ENCODE assay signal across 9 mouse cellular contexts in the genomic region with DNA sequence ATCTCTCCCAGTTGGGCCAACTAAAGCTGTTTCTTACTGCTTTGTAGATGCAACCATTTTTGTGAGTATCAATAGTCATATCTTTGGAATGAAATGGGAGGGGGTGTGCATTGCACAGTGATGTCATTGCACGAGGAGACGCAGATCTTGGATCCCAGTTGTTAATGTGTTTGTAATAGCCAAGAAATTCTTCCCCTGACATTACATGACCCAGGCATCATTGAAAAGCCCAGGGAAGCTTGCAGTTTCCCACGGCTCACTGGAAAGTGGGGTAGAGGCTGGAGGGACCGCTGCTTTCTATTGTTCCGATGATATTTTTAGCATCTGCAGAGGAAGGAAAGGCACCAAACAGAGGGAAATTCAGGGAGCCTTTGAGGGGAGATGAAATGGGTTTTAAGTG. TPM values are rescaled to one million over a fixed set of nuclear protein-coding genes. Genes with fewer than 3 reads are reported as not detected.
DNase-seq lines count a peak whose midpoint lies in the region; ATAC-seq lines count a peak whose summit lies in the region.
"Had no signal": no experiment of that assay in that cellular context is flagged by ENCODE, and none has a peak within 500 bp of the region (broad histone marks: within the 10 kb centered on the region; RNA-seq: fewer than 3 reads in every experiment).

No protein-coding gene starts in this region.

- WGBS in kidney, embryonic 16.5 days, result 61% methylated on average over 5 of the region's 5 CpGs
- 17% methylated on average over 5 of the region's 5 CpGs for WGBS in liver, embryonic 16.5 days (ENCODE audit: insufficient replicate concordance)

- no peaks in the 10 kb centered on the region for H3K36me3 ChIP-seq in kidney, embryonic 16.5 days (ENCODE audit: insufficient read depth, low read length)
- no peaks in the 10 kb centered on the region for H3K36me3 ChIP-seq in liver, embryonic 16.5 days (ENCODE audit: control insufficient read depth, insufficient read depth)
- H3K36me3 ChIP-seq: limb, embryonic 12.5 days had no signal

- ATAC-seq in kidney, embryonic 16.5 days (ENCODE audit: low FRiP score, low TSS enrichment), result no peak
- ATAC-seq in liver, embryonic 16.5 days (ENCODE audit: low read depth), result no peak
- ATAC-seq in inflammation-experienced regulatory T-cells, adult 6 months, result no peak

- no peaks in the 10 kb centered on the region for H3K9me3 ChIP-seq in kidney, embryonic 16.5 days (ENCODE audit: low read length)
- H3K9me3 ChIP-seq in liver, embryonic 16.5 days (replicated peaks; ENCODE audit: control insufficient read depth, low read length), result no peaks in the 10 kb centered on the region
- H3K9me3 ChIP-seq: limb, embryonic 12.5 days had no signal

- H3K27ac ChIP-seq in kidney, embryonic 16.5 days (ENCODE audit: low read length), result no peak overlapping the region
- no peak overlapping the region for H3K27ac ChIP-seq in liver, embryonic 16.5 days (ENCODE audit: low read length)
- H3K27ac ChIP-seq: limb, embryonic 12.5 days had no signal

- no peak overlapping the region; the same call in 1 of the 2 replicates for H3K9ac ChIP-seq in kidney, embryonic 16.5 days (replicated peaks; ENCODE audit: low read length)
- H3K9ac ChIP-seq in liver, embryonic 16.5 days (ENCODE audit: low read depth, low read length), result no peak overlapping the region
- H3K9ac ChIP-seq: limb, embryonic 12.5 days had no signal

- peaks cover 16% of the 10 kb centered on the region; the same call in 1 of the 2 replicates for H3K4me1 ChIP-seq in kidney, embryonic 16.5 days (ENCODE audit: insufficient read depth, low read length)
- peaks cover 4% of the 10 kb centered on the region for H3K4me1 ChIP-seq in liver, embryonic 16.5 days (ENCODE audit: control insufficient read depth, low read depth, low read length)

- H3K4me3 ChIP-seq in kidney, embryonic 16.5 days (ENCODE audit: low read length), result no peak overlapping the region
- no peak overlapping the region for H3K4me3 ChIP-seq in liver, embryonic 16.5 days (ENCODE audit: low read depth, low read length)
- H3K4me3 ChIP-seq: limb, embryonic 12.5 days had no signal

- no peak for DNase-seq in kidney, postnatal 36 days
- peak; percentile 52 for DNase-seq in brain, embryonic 18.5 days (ENCODE audit: low read depth, low spot score)
- peak; percentile 51 to 68 for DNase-seq in heart, adult 9 months (ENCODE audit: low spot score in 2 of 2)
- no peak for DNase-seq in cerebellum, postnatal 4 days (ENCODE audit: low spot score in 2 of 2)
- no peak for DNase-seq in lung, postnatal 25 days (ENCODE audit: low spot score)

- H3K4me2 ChIP-seq in kidney, embryonic 16.5 days (replicated peaks; ENCODE audit: low read depth, low read length), result peak overlapping the region; percentile 34
- H3K4me2 ChIP-seq in liver, embryonic 16.5 days (ENCODE audit: low read depth, low read length), result peak overlapping the region; percentile 9; the same call in 1 of the 2 replicates
- H3K4me2 ChIP-seq: limb, embryonic 12.5 days had no signal

- H3K27me3 ChIP-seq in kidney, embryonic 16.5 days (ENCODE audit: insufficient read depth, low read length), result no peaks in the 10 kb centered on the region
- no peaks in the 10 kb centered on the region for H3K27me3 ChIP-seq in liver, embryonic 16.5 days (ENCODE audit: control insufficient read depth, insufficient read depth, low read depth, low read length)
- H3K27me3 ChIP-seq: limb, embryonic 12.5 days had no signal

RNA-seq across cellular contexts. Expression of gene Ctla4, which starts 25.8 kb away (rescaled TPM):
- not detected in 2 replicates for polyA plus RNA-seq in kidney, embryonic 16.5 days (2015; fragmentation: Nextera tagmentation; extraction: Ambion mirVana)
- polyA plus RNA-seq in liver, embryonic 16.5 days (2015; fragmentation: Nextera tagmentation; extraction: Ambion mirVana), result not detected in 2 replicates
- polyA plus RNA-seq in inflammation-experienced regulatory T-cells, adult 6 months (2017; shearing (Covaris generic)), result 100 to 1,000 TPM; 121 to 243 (median 214) TPM

Comparison
In these comparisons a context has a peak if more than half of its experiments do, and no peak if none do; other contexts are left out.
1. DNase-seq: peak in brain, embryonic 18.5 days (single experiment) and heart, adult 9 months (2 of 2); none in kidney, postnatal 36 days (0 of 2), cerebellum, postnatal 4 days (0 of 2) and lung, postnatal 25 days (single experiment).
2. RNA of gene Ctla4, which starts 25.8 kb away (polyA plus RNA-seq): 121 to 243 TPM in inflammation-experienced regulatory T-cells, adult 6 months; not detected in kidney, embryonic 16.5 days and not detected in liver, embryonic 16.5 days; every median in the first group is over 100 times any median in the second.